21 mouse cellular contexts compared by ENCODE assay signal in genomic region chr6:121607861-121608260, GRCm38 (mm10). TPM values are rescaled to one million over a fixed set of nuclear protein-coding genes. Genes with fewer than 3 reads are reported as not detected.
"Had no signal": no experiment of that assay in that cellular context is flagged by ENCODE, and none has a peak within 500 bp of the region (broad histone marks: within the 10 kb centered on the region; RNA-seq: fewer than 3 reads in every experiment).

No protein-coding gene starts in this region.

- H3K4me2 ChIP-seq: limb, embryonic 12.5 days; liver, embryonic 13.5 days; midbrain, embryonic 13.5 days; neural tube, embryonic 13.5 days; stomach, embryonic 15.5 days had no signal

- H3K36me3 ChIP-seq: limb, embryonic 12.5 days; liver, embryonic 13.5 days; midbrain, embryonic 10.5 days; midbrain, embryonic 13.5 days; neural tube, embryonic 13.5 days; stomach, embryonic 15.5 days had no signal

- ATAC-seq: midbrain, embryonic 13.5 days; midbrain, embryonic 16.5 days had no signal

- H3K9ac ChIP-seq: limb, embryonic 12.5 days; liver, embryonic 13.5 days; midbrain, embryonic 13.5 days; neural tube, embryonic 13.5 days; stomach, embryonic 15.5 days had no signal

- H3K27ac ChIP-seq: layer of hippocampus, adult 2 months; left cerebral cortex, adult 2 months; limb, embryonic 12.5 days; liver, embryonic 13.5 days; macrophage; midbrain, embryonic 10.5 days; midbrain, embryonic 13.5 days; neural tube, embryonic 13.5 days; stomach, embryonic 15.5 days had no signal

- H3K9me3 ChIP-seq: limb, embryonic 12.5 days; liver, embryonic 13.5 days; midbrain, embryonic 10.5 days; midbrain, embryonic 13.5 days; neural tube, embryonic 13.5 days; stomach, embryonic 15.5 days had no signal

- H3K27me3 ChIP-seq: limb, embryonic 12.5 days; liver, embryonic 13.5 days; midbrain, embryonic 13.5 days; neural tube, embryonic 13.5 days; stomach, embryonic 15.5 days had no signal

- H3K4me3 ChIP-seq: layer of hippocampus, adult 2 months; left cerebral cortex, adult 2 months; limb, embryonic 12.5 days; liver, embryonic 13.5 days; midbrain, embryonic 10.5 days; midbrain, embryonic 13.5 days; myocyte; neural tube, embryonic 13.5 days; stomach, embryonic 15.5 days had no signal

- DNase-seq: kidney, adult 18-20 months; kidney, postnatal 25 days; layer of hippocampus, postnatal 36 days; liver; liver, embryonic 13.5 days; lung, adult 2 months; lung, postnatal 14 days; retina, postnatal 1 day; right cerebral cortex, postnatal 25 days; spleen, adult 18-20 months; thymus, postnatal 25 days had no signal

- H3K4me1 ChIP-seq: limb, embryonic 12.5 days; liver, embryonic 13.5 days; midbrain, embryonic 10.5 days; midbrain, embryonic 13.5 days; neural tube, embryonic 13.5 days; stomach, embryonic 15.5 days had no signal

RNA-seq across cellular contexts. Expression of gene A2m, which starts 27.3 kb away (rescaled TPM):
- polyA plus RNA-seq: macrophage, myocyte had no signal
